Mouse (Mus musculus) megakaryocyte, embryonic 14.5 days (primary cell): ENCODE results near the gene Cenps.

Experiments used
- FLI1 ChIP-seq: IDR thresholded peaks from 2 replicates; pipeline ENCODE4 v1.6.1; 2012; ENCODE audit warnings: low read length, inconsistent platforms, mixed read lengths
- GATA1 ChIP-seq: IDR thresholded peaks from 3 replicates; pipeline ENCODE4 v1.6.1; 2012; ENCODE audit warnings: mixed read lengths, low read length, inconsistent platforms, borderline replicate concordance

GRCm38 (mm10) chr4:149099369-149100017 lies 37.9 kb downstream of the Cenps start, which contains the start of gene Pex14:
- TF ChIP-seq FLI1 (no peak), GATA1 (no peak)
